Mouse (Mus musculus): ENCODE results near the gene Ehbp1.

DNA sequence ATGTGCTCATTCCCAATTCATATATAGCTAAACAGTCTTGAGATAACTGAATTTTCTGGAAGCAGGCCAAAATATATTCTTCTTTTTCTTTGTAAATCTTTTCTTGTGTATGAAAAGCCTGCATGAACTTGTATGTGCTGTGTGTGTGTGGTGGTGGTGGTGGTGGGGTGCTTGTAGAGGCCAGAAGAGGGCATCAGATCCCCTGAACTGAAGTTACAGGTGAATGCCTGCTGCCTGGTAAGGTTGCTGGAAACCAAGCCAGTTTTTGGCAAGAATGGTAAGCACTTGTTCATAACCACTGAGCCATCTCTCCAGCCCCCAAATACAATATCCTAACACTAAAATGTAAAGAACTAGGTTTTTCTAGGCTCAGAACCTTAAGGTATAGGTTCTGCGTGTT is 26.3 kb downstream of the Ehbp1 start:
- TF ChIP-seq POLR2A (IDR thresholded peaks at IDR 0.05; ENCODE audit: borderline replicate concordance, insufficient read depth, low read length) (no peak), CTCF (IDR thresholded peaks at IDR 0.05; ENCODE audit: borderline replicate concordance, insufficient read depth, low read depth, low read length) (no peak)
